8 mouse cellular contexts compared by ENCODE assay signal in the genomic region with DNA sequence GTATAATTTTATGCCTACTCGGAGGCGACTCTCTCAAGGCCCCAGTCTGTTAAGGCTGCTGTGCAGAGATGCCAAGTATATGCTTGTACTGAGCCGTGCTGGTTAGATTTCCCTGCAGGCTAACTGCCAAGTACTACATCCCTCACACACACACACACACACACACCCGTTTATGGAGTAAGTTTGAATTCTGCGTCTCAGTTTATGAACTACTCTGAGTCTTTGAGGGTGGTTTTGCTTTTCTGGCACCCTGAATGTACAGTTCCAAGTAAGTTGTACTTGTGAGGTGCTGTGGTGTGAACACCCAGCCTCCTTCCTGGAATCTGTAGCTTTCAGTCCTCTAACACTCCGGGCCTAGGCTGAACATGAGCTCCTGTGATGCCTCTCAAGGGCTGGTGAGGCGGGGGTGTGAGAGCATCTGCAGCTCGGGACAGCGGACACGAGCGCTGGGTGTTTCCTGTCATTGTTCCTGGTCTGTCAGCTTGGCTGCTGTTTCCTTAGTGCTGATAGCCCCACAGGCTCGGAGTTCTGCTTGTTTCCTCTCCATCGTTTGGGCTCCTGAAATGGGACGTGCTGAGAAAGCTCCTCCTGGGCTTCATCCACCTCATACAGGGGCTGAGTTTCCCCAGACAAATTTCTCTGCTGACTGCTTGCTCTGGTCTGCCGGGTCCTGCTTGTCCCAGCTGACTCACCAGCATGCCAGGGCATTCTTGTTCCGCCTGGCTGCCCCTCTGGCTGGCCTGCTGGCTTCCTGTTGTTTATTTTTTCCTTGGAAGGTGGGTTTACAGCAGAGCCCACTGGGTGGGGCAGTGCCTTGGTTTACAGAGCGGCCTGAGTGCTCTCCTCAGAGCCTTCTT. TPM values are rescaled to one million over a fixed set of nuclear protein-coding genes. Genes with fewer than 3 reads are reported as not detected.
DNase-seq lines count a peak whose midpoint lies in the region; ATAC-seq lines count a peak whose summit lies in the region.

No protein-coding gene starts in this region.

- no peaks in the 10 kb centered on the region for H3K9me3 ChIP-seq in forebrain, embryonic 10.5 days
- H3K9me3 ChIP-seq in forebrain, embryonic 11.5 days (ENCODE audit: control insufficient read depth, low read length): no peaks in the 10 kb centered on the region
- no peaks in the 10 kb centered on the region for H3K9me3 ChIP-seq in embryonic facial prominence, embryonic 15.5 days (replicated peaks)
- no peaks in the 10 kb centered on the region for H3K9me3 ChIP-seq in liver, embryonic 16.5 days (replicated peaks; ENCODE audit: control insufficient read depth, low read length)

- H3K4me3 ChIP-seq in forebrain, embryonic 10.5 days: 0 out of 2 replicates have a peak overlapping the region, but pooled peaks have one; percentile 2
- H3K4me3 ChIP-seq in forebrain, embryonic 11.5 days (ENCODE audit: low read depth, low read length): no peak overlapping the region
- H3K4me3 ChIP-seq in embryonic facial prominence, embryonic 15.5 days (replicated peaks): no peak overlapping the region
- no peak overlapping the region for H3K4me3 ChIP-seq in liver, embryonic 16.5 days (ENCODE audit: low read depth, low read length)

- no peak overlapping the region for H3K4me2 ChIP-seq in forebrain, embryonic 11.5 days (ENCODE audit: low read depth, low read length, severe bottlenecking)
- H3K4me2 ChIP-seq in embryonic facial prominence, embryonic 15.5 days (replicated peaks): no peak overlapping the region
- H3K4me2 ChIP-seq in liver, embryonic 16.5 days (ENCODE audit: low read depth, low read length): no peak overlapping the region

- H3K27me3 ChIP-seq in forebrain, embryonic 10.5 days (ENCODE audit: poor library complexity, severe bottlenecking): no peaks in the 10 kb centered on the region
- H3K27me3 ChIP-seq in forebrain, embryonic 11.5 days (ENCODE audit: control insufficient read depth, insufficient read depth, low read length): no peaks in the 10 kb centered on the region
- H3K27me3 ChIP-seq in embryonic facial prominence, embryonic 15.5 days: no peaks in the 10 kb centered on the region
- no peaks in the 10 kb centered on the region for H3K27me3 ChIP-seq in liver, embryonic 16.5 days (ENCODE audit: control insufficient read depth, insufficient read depth, low read depth, low read length)

- 79% methylated on average over 17 of the region's 17 CpGs for WGBS in forebrain, embryonic 10.5 days
- WGBS in forebrain, embryonic 11.5 days: 80% methylated on average over 17 of the region's 17 CpGs
- 54% methylated on average over 17 of the region's 17 CpGs for WGBS in embryonic facial prominence, embryonic 15.5 days
- 54% methylated on average over 17 of the region's 17 CpGs for WGBS in liver, embryonic 16.5 days (ENCODE audit: insufficient replicate concordance)

- peaks cover 81% of the 10 kb centered on the region for H3K36me3 ChIP-seq in forebrain, embryonic 10.5 days (replicated peaks)
- peaks cover 13% of the 10 kb centered on the region for H3K36me3 ChIP-seq in forebrain, embryonic 11.5 days (ENCODE audit: control insufficient read depth, insufficient read depth, low read length)
- peaks cover 66% of the 10 kb centered on the region for H3K36me3 ChIP-seq in embryonic facial prominence, embryonic 15.5 days
- H3K36me3 ChIP-seq in liver, embryonic 16.5 days (ENCODE audit: control insufficient read depth, insufficient read depth): peaks cover 16% of the 10 kb centered on the region

- H3K27ac ChIP-seq in forebrain, embryonic 10.5 days: peak overlapping the region; percentile 26; the same call in 1 of the 2 replicates
- H3K27ac ChIP-seq in forebrain, embryonic 11.5 days (ENCODE audit: low read depth, low read length): no peak overlapping the region; the same call in 1 of the 2 replicates
- H3K27ac ChIP-seq in embryonic facial prominence, embryonic 15.5 days (replicated peaks): peak overlapping the region; percentile 69
- H3K27ac ChIP-seq in liver, embryonic 16.5 days (ENCODE audit: low read length): peak overlapping the region; percentile 56; the same call in 1 of the 2 replicates

- peaks cover 23% of the 10 kb centered on the region for H3K4me1 ChIP-seq in forebrain, embryonic 10.5 days
- H3K4me1 ChIP-seq in forebrain, embryonic 11.5 days (replicated peaks; ENCODE audit: control insufficient read depth, insufficient read depth, low read length): peaks cover 2% of the 10 kb centered on the region; the same call in 1 of the 2 replicates
- peaks cover 13% of the 10 kb centered on the region; the same call in 1 of the 2 replicates for H3K4me1 ChIP-seq in embryonic facial prominence, embryonic 15.5 days
- H3K4me1 ChIP-seq in liver, embryonic 16.5 days (ENCODE audit: control insufficient read depth, low read depth, low read length): peaks cover 8% of the 10 kb centered on the region

- ATAC-seq in forebrain, embryonic 11.5 days (replicated peaks; ENCODE audit: low FRiP score): no peak
- ATAC-seq in embryonic facial prominence, embryonic 15.5 days (ENCODE audit: insufficient number of reproducible peaks, low FRiP score, low TSS enrichment, low read depth): no peak
- peak; percentile 37 for ATAC-seq in liver, embryonic 16.5 days (ENCODE audit: low read depth)
- ATAC-seq in erythroblast, adult 5-6 weeks (replicated peaks; ENCODE audit: low FRiP score, poor library complexity, severe bottlenecking): no peak

- no peak overlapping the region for H3K9ac ChIP-seq in forebrain, embryonic 11.5 days (ENCODE audit: low read length)
- no peak overlapping the region for H3K9ac ChIP-seq in embryonic facial prominence, embryonic 15.5 days
- H3K9ac ChIP-seq in liver, embryonic 16.5 days (ENCODE audit: low read depth, low read length): no peak overlapping the region

- no peak for DNase-seq in forebrain, embryonic 10.5 days (ENCODE audit: extremely low spot score, low spot score)
- no peak for DNase-seq in forebrain, embryonic 11.5 days (ENCODE audit: low spot score)
- peak; percentile 68 for DNase-seq in 3134 (ENCODE audit: extremely low read depth, insufficient read length, low spot score)
- DNase-seq in kidney, adult 11 months: peak; percentile 85
- DNase-seq in urinary bladder, postnatal 4 days (ENCODE audit: low spot score in 2 of 2): no peak

RNA-seq across cellular contexts. Expression of a gene that starts 7.9 kb away (rescaled TPM):
- 64.9 and 66.1 TPM in 2 replicates for polyA plus RNA-seq in forebrain, embryonic 10.5 days (2016; fragmentation: Nextera tagmentation; extraction: Ambion mirVana)
- polyA plus RNA-seq in forebrain, embryonic 11.5 days (2014; fragmentation: Nextera tagmentation; extraction: Ambion mirVana): 54.8 and 62.4 TPM in 2 replicates
- polyA plus RNA-seq in embryonic facial prominence, embryonic 15.5 days (2015; fragmentation: Nextera tagmentation; extraction: Ambion mirVana): 36.2 and 36.4 TPM in 2 replicates
- 14.1 and 14.8 TPM in 2 replicates for polyA plus RNA-seq in liver, embryonic 16.5 days (2015; fragmentation: Nextera tagmentation; extraction: Ambion mirVana)
- 9.4 and 10.9 TPM in 2 replicates for total RNA-seq in erythroblast, adult 5-6 weeks (2015; ENCODE audit: low replicate concordance)
- total RNA-seq in erythroblast, adult 5-6 weeks (2017; ENCODE audit: low replicate concordance): 14.2 and 21.3 TPM in 2 replicates

RNA-seq across cellular contexts. Expression of a gene that starts 13.6 kb away (rescaled TPM):
- polyA plus RNA-seq in forebrain, embryonic 10.5 days (2016; fragmentation: Nextera tagmentation; extraction: Ambion mirVana): 1,454 and 1,463 TPM in 2 replicates
- 1,156 and 1,197 TPM in 2 replicates for polyA plus RNA-seq in forebrain, embryonic 11.5 days (2014; fragmentation: Nextera tagmentation; extraction: Ambion mirVana)
- 1,780 and 1,815 TPM in 2 replicates for polyA plus RNA-seq in embryonic facial prominence, embryonic 15.5 days (2015; fragmentation: Nextera tagmentation; extraction: Ambion mirVana)
- polyA plus RNA-seq in liver, embryonic 16.5 days (2015; fragmentation: Nextera tagmentation; extraction: Ambion mirVana): 919 and 997 TPM in 2 replicates
- 681 and 822 TPM in 2 replicates for total RNA-seq in erythroblast, adult 5-6 weeks (2015; ENCODE audit: low replicate concordance)
- total RNA-seq in erythroblast, adult 5-6 weeks (2017; ENCODE audit: low replicate concordance): 339 and 478 TPM in 2 replicates

RNA-seq across cellular contexts. Expression of a gene that starts 58.8 kb away (rescaled TPM):
- polyA plus RNA-seq in forebrain, embryonic 10.5 days (2016; fragmentation: Nextera tagmentation; extraction: Ambion mirVana): 11.2 and 12.4 TPM in 2 replicates
- 18.1 and 20.3 TPM in 2 replicates for polyA plus RNA-seq in forebrain, embryonic 11.5 days (2014; fragmentation: Nextera tagmentation; extraction: Ambion mirVana)
- polyA plus RNA-seq in embryonic facial prominence, embryonic 15.5 days (2015; fragmentation: Nextera tagmentation; extraction: Ambion mirVana): 17.6 and 17.8 TPM in 2 replicates
- polyA plus RNA-seq in liver, embryonic 16.5 days (2015; fragmentation: Nextera tagmentation; extraction: Ambion mirVana): 3.2 and 4.1 TPM in 2 replicates
- 17.3 and 17.8 TPM in 2 replicates for total RNA-seq in erythroblast, adult 5-6 weeks (2015; ENCODE audit: low replicate concordance)
- total RNA-seq in erythroblast, adult 5-6 weeks (2017; ENCODE audit: low replicate concordance): 13.8 and 15.4 TPM in 2 replicates

Comparison
In these comparisons a context has a peak if more than half of its experiments do, and no peak if none do; other contexts are left out.
1. DNase-seq: peak in 3134 (single experiment) and kidney, adult 11 months (single experiment); none in forebrain, embryonic 10.5 days (single experiment), forebrain, embryonic 11.5 days (single experiment) and urinary bladder, postnatal 4 days (0 of 2).